Mouse (Mus musculus): ENCODE results near the gene Axin1.
"Not testable (repeated sequence)": the region's sequence is repeated elsewhere in the genome, so short reads cannot be mapped to it uniquely, and the experiment has no call there.

The Axin1 gene

DNA sequence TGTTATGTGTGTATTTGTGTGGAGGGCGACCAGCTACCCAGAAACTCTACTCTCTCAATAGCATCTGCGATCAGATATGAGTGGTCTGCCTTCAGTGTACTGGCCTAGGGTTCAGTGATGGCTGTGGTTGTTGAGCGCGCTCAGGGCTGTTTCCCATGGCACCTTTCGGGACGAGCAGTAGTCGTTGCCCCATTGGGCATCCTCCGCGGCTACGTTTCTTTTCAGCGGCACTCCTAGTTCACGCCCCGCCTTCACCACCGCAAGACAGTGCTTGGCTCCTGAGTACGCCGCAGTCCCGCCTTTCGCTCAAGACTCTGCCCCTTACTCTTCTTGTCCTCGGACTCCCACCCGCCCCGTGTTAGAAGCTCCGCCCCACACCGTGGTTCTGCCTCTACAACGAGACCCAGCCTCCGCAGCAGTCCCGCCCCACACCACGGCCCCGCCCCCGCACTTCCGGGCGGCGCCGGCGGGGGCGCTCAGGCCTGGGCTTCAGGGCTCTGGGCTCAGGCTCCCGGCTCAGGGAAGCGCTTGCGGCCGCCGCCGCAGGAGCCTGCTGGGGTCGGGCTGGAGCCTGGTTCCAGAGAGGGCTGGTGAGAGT, at the start of gene Axin1:
Gene Axin1 (plus strand): TSS at position 450 of the 598 bp plus-strand sequence.
- DNase-seq (ENCODE audit: low spot score) = peak; percentile 96

GRCm38 (mm10) chr17:26089905-26090632, 48.4 kb upstream of the Axin1 start, which contains the start of gene Decr2:
Gene Decr2, minus strand, starts transcription at chr17:26090337.
- peak; percentile 91 for DNase-seq (ENCODE audit: low spot score)

GRCm38 (mm10) chr17:26094531-26095110, 43.9 kb upstream of the Axin1 start:
- DNase-seq (ENCODE audit: low spot score) = no peak

DNA sequence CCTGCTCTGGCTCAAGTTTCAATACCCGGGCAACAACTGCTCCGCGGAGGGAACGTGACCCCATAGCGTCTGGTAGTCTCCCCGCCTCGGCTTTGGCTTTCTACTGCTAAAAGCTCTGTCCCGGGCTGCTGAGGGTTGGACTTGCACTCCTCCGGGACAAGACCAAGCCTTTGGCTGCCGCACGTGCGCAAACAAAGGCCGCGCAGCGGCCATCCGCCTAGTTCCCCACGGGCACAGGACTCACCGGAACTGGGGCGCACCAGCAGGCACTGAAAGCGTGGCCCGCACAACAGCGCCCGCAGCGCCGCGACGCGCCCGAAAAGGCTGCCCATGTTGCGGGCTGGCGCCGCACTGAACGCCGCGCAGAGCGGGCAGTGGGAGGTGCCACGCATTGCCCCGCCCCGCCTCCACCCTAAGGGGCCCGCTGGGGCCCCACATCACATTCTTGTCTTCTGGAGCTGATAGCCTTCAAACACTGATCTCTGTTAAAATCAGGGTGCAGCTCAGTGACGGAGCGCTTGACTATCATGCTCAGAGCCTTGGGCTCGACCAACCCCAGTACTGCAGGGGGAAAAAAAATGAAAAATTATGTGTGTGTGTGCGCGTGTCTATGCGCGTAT, 43.3 kb upstream of the Axin1 start, which contains the start of gene Nme4:
Gene Nme4 (minus strand): TSS at position 482 of the 620 bp plus-strand sequence.
- DNase-seq (ENCODE audit: low spot score) = no peak

- DNase-seq (ENCODE audit: low spot score) = no peak
Measured at GRCm38 (mm10) chr17:26098461-26098860, 40.0 kb upstream of the Axin1 start.

DNA sequence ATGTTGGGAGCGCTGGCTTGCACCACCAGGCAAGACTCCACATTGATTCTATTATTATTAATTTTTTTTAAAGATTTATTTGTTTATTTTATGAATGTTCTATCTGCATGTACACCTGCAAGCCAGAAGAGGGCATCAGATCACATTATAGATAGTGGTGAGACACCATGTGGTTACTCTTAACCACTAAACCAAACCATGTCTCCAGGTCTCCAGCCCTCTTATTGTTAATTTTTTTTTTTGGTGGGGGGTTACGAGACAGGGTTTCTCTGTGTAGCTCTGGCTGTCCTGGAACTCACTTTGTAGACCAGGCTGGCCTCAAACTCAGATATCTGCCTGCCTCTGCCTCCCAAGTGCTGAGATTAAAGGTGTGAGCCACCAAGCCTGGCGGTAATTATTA, 39.2 kb upstream of the Axin1 start:
- DNase-seq (ENCODE audit: low spot score) = not testable (repeated sequence)

DNA sequence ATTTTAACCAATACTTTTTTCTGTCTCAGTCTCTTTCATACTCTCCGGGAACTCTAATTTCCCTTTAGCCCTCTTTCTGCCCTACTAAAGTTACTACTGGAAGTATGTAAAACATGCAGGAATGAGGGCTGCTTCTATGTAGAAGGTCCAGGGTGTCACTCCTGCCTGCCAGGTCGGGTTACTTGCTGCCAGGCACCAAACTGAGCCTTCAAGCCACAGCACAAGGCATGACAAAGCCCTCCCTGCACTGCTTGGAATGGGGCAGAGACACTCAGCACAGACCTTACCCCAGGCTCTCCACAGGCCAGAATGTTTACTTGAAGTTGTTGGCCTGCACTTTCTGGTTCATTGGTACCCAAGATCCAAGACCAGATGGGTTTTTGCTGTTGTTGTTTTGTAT, 38.3 kb upstream of the Axin1 start:
- no peak for DNase-seq (ENCODE audit: low spot score)

DNA sequence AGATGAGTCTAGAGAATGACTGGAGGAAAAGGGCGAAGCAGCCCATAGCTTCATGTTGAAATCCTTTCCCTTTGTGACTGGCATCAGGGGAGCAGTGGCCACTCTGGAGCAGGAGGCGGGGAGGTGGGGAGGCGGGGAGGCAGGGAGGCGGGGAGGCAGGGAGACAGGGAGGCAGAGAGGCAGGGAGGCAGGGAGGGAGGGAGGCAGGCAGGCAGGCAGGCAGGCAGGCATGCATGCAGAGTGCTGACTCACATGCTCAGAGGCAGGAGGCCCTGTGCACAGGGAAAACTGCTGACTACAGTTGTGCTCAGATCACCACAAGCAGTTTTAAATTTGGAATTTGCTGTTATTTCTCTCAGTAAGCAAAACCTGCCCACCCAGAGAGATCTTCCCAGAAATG, 37.0 kb upstream of the Axin1 start:
- no peak for DNase-seq (ENCODE audit: low spot score)

DNA sequence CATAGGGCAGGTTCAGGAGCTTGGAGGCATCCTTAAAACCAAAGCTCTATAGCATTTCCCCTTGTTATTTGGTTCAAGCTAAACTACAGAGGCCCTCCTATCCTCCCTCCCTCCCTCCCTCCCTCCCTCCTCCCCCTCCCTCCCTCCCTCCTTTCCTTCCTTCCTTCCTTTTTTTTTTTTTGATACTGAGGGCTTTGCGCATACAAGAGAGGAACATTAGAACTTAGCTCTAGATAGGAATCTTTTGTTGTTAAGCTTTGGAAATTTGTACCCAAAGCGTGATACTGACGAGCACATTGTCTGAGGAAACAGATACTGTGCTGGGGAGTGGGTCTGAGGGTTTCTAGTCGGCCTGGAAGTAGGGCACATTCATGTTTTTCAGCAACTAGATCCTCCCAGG, 32.9 kb upstream of the Axin1 start:
- no peak for DNase-seq (ENCODE audit: low spot score)

- no peak for DNase-seq (ENCODE audit: low spot score)
Measured at GRCm38 (mm10) chr17:26110156-26110555, 28.3 kb upstream of the Axin1 start.

GRCm38 (mm10) chr17:26111024-26111423, 27.5 kb upstream of the Axin1 start:
- DNase-seq (ENCODE audit: low spot score) = no peak

DNA sequence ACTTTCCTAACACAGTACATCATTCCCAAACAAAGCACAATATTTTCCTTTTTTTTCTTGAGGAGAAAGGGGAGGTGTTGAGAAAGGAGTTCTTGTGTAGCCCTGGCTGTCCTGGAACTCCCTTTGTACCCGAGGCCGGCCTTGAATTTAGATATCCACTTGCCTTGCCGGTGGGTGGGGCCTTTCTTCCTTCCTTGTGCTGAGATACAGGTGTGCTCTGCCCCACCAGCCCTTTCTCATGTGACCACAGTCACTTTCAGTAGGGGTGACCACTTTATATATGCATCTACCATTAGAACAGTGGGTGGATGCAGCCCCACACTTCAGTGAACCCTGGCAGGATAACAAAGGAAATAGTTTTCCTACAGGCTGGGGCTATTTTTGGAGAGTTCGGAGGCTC, 26.8 kb upstream of the Axin1 start:
- DNase-seq (ENCODE audit: low spot score) = no peak

DNA sequence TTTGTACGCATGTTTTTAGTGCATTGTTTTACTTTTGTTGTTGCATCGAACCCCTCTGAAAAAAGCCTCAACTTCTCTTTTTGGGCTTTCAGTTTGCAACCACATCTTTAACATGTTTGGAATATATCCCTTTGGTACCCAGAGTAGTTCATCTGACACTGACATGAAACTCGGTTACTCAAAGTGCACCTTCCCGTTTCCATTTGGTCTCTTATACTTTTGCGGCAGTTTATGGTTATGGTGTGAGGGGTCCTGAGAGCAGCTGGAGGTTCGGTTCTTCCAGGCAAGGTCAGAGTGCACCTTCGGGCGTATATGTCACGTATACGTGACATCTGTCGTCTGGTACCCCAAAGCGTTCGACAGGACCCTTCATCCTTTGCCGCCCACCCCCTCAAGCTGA, 25.7 kb upstream of the Axin1 start:
- no peak for DNase-seq (ENCODE audit: low spot score)

- peak; percentile 75 for DNase-seq (ENCODE audit: low spot score)
Measured at GRCm38 (mm10) chr17:26113181-26113948, 25.1 kb upstream of the Axin1 start, which contains the start of gene Tmem8. Gene Tmem8, plus strand, starts transcription at chr17:26113299.

- DNase-seq (ENCODE audit: low spot score) = no peak
Measured at GRCm38 (mm10) chr17:26114061-26114460, 24.4 kb upstream of the Axin1 start.

DNA sequence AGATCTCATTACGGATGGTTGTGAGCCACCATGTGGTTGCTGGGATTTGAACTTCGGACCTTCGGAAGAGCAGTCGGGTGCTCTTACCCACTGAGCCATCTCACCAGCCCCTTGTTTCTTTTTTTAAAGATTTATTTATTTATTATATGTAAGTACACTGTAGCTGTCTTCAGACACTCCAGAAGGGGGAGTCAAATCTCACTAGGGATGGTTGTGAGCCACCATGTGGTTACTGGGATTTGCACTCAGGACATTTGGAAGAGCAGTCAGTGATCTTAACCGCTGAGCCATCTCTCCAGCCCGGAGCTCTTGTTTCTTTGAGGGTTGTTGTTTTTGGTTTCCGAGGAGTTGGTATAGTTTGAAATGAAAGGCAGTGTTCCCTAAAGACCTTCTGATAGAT, 24.0 kb upstream of the Axin1 start:
- not testable (repeated sequence) for DNase-seq (ENCODE audit: low spot score)

- DNase-seq (ENCODE audit: low spot score) = peak; percentile 73
Measured at GRCm38 (mm10) chr17:26115205-26115898, 23.1 kb upstream of the Axin1 start.

- DNase-seq (ENCODE audit: low spot score) = no peak
Measured at GRCm38 (mm10) chr17:26115956-26116487, 22.5 kb upstream of the Axin1 start.

DNA sequence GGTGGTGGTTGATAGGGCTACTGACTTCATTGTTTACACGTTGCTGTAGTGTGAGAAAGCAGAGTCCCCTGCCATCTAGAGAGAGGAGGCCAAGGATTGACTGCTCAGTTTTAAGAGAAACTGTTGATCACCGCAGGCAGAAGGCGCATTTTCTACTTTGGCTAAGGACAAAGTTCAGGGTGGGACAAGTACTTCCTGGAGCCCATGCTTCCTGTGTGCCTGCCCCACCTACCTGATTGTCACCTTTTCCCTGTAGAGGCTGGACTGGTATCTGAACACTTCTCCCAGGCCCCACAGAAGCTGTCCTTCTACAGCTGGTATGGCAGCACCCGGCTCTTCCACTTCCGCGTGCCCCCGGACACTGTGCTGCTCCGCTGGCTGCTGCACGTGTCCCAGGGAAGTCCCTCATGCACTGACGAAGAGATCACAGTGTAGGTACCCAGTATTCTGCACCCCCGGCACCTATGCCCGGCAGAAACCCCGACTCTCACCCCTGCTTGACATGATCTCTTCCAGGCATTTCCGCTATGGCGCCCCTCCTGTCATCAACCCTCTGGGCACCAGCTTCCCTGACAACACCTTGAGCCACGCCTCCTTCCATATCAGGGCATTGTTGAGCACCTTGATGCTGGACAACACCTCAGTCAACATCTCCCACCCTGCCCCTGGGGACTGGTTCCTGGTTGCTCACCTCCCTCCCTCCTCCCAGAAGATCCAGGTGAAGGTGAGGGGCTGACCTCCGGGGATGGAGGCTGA, 21.8 kb upstream of the Axin1 start:
- no peak for DNase-seq (ENCODE audit: low spot score)
